Mouse (Mus musculus) forebrain, postnatal 0 days (tissue): Measurements from ENCODE around the gene Ass1. TPM values are rescaled to one million over a fixed set of nuclear protein-coding genes. Genes with fewer than 3 reads are reported as not detected.

Experiments used
- ATAC-seq: fragments of 200-750 bp; cut with Nextera tagmentation; 2 replicates; pipeline ENCODE4 v1.8.0; 2017; ENCODE audit warnings: mild to moderate bottlenecking, moderate library complexity
- DNase-seq: peaks from one replicate; pipeline ENCODE4 v3.0.0-alpha.2; 2015
- H3K27ac ChIP-seq: fragments of 300-500 bp; sonication (generic); 2 replicates; pipeline ENCODE4 v1.5.1; 2014; ENCODE audit warnings: low read depth, mild to moderate bottlenecking, antibody characterized with exemption, low read length, moderate library complexity, mixed read lengths
- H3K27me3 ChIP-seq: fragments of 300-500 bp; sonication (generic); 2 replicates; pipeline ENCODE4 v1.6.1; 2014; ENCODE audit warnings: mild to moderate bottlenecking, low read length, mixed read lengths; ENCODE audit not compliant: insufficient read depth
- H3K36me3 ChIP-seq: fragments of 300-500 bp; sonication (generic); 2 replicates; pipeline ENCODE4 v1.6.1; 2014; ENCODE audit warnings: mild to moderate bottlenecking, moderate library complexity; ENCODE audit not compliant: insufficient read depth
- H3K4me1 ChIP-seq: fragments of 300-500 bp; sonication (generic); 2 replicates; pipeline ENCODE4 v1.6.1; 2014; ENCODE audit warnings: antibody characterized with exemption; ENCODE audit not compliant: insufficient read depth
- H3K4me2 ChIP-seq: fragments of 300-500 bp; sonication (generic); 2 replicates; pipeline ENCODE4 v1.6.1; 2014; ENCODE audit warnings: low read depth, mild to moderate bottlenecking, moderate library complexity
- H3K4me3 ChIP-seq: fragments of 300-500 bp; sonication (generic); 2 replicates; pipeline ENCODE4 v1.5.1; 2014; ENCODE audit warnings: low read depth, low read length, mixed read lengths
- H3K9ac ChIP-seq: fragments of 300-500 bp; sonication (generic); 2 replicates; pipeline ENCODE4 v1.6.1; 2014; ENCODE audit warnings: mild to moderate bottlenecking
- H3K9me3 ChIP-seq: fragments of 300-500 bp; sonication (generic); 2 replicates; pipeline ENCODE4 v1.6.1; 2016; ENCODE audit warnings: low read length
- CTCF ChIP-seq: sonication (generic); IDR thresholded peaks from 2 replicates; pipeline ENCODE4 v1.5.1; 2016; ENCODE audit warnings: antibody characterized with exemption, control low read depth, low read depth
- WGBS: fragments of 180-500 bp; shearing (Covaris S2); extraction: QIAGEN DNeasy Blood & Tissue Kit; methylation state at CpG from one replicate; pipeline ENCODE4 v1.1.7; 2014; 5-methylcytosine and 5-hydroxymethylcytosine counted together
- polyA plus RNA-seq: library from polyadenylated mRNA; unstranded; fragments of >200 nt; fragmentation: Nextera tagmentation; extraction: Ambion mirVana; gene quantifications from 2 replicates; pipeline ENCODE4 v1.2.1, GENCODE M21; 2015
- total RNA-seq: library from RNA; depleted of rRNA; stranded (reverse); fragments of >200 nt; gene quantifications from 2 replicates; pipeline ENCODE4 v1.2.3, GENCODE M21; 2014

Ass1 gene
- total and polyA plus RNA-seq, 2 experiments from 2014 or later: 16.2 to 17.9 TPM

DNA sequence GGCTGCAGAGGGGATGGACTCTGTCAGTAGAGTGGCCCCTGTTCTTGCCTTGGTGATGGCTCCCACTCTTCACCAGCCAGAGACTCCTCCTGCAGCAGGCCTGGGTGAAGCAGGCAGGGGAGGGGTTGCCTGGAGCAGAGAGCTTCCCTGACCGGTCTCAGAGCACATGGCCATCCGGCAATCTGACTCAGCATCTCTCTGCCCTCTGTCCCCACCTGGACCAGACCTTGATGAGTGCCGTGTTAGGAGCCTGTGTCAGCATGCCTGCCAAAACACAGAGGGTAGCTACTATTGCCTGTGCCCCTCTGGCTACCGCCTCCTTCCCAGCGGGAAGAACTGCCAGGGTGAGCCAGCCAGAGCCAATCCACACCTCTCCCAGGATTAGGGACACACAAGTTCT lies 11.5 kb upstream of the Ass1 start:
- peaks cover 23% of the 10 kb centered on the region for H3K27me3 ChIP-seq
- H3K9ac ChIP-seq: no peak overlapping the region
- no peak overlapping the region for H3K4me2 ChIP-seq
- H3K9me3 ChIP-seq: no peaks in the 10 kb centered on the region
- no peak for DNase-seq
- H3K27ac ChIP-seq: no peak overlapping the region
- H3K4me1 ChIP-seq: no peaks in the 10 kb centered on the region
- TF ChIP-seq CTCF: no peak
- no peak for ATAC-seq
- H3K36me3 ChIP-seq: no peaks in the 10 kb centered on the region
- 52% methylated on average over 5 of the region's 5 CpGs for WGBS
- no peak overlapping the region for H3K4me3 ChIP-seq

DNA sequence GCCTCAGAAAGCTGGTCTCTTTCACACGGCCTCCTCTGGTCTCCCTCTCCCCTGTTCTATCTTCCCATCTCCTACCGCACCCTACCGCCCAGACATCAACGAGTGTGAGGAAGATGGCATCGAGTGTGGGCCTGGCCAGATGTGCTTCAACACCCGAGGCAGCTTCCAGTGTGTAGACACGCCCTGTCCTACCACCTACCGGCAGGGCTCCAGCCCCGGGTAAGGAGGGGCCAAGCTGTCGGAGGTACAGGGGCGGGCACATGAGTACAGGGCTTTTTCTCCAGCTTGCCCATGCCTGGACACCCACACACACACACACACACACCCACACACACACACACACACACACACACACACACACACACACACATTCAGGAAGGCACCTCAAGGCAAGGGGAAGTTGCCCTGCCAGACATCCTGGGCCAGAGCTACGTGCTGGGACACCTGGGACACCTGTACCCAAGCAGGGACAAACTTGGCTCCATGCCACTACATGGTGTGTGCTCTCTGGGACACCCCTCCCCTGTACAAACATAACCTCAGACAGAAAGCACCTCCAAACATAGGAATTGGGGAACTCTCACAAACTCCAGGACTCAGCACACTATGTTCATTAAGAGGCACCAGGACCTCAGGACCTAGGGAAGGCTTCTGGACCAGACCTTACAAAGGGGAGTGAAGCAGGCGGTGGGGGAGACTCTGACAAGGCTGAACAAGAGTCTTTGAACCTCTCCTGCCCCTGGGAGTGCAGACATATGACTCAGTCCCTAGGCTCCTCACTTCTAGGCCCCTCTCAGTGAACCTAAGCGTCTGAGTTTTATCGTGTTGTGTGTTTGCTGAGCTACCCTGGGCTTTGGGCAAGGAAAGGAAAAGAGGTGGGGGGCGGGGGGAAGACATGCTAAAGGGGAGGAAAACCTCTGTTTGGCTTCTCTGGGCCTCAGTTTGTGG lies 10.7 kb upstream of the Ass1 start:
- 54% methylated on average over 16 of the region's 16 CpGs for WGBS
- H3K9ac ChIP-seq: no peak overlapping the region
- ATAC-seq (no peak), DNase-seq (no peak)
- peaks cover 27% of the 10 kb centered on the region for H3K27me3 ChIP-seq
- H3K9me3 ChIP-seq: no peaks in the 10 kb centered on the region
- no peak overlapping the region for H3K27ac ChIP-seq
- no peaks in the 10 kb centered on the region for H3K4me1 ChIP-seq
- H3K4me3 ChIP-seq: no peak overlapping the region
- no peaks in the 10 kb centered on the region for H3K36me3 ChIP-seq
- H3K4me2 ChIP-seq: peak overlapping the region; percentile 58
- no peak for TF ChIP-seq CTCF

DNA sequence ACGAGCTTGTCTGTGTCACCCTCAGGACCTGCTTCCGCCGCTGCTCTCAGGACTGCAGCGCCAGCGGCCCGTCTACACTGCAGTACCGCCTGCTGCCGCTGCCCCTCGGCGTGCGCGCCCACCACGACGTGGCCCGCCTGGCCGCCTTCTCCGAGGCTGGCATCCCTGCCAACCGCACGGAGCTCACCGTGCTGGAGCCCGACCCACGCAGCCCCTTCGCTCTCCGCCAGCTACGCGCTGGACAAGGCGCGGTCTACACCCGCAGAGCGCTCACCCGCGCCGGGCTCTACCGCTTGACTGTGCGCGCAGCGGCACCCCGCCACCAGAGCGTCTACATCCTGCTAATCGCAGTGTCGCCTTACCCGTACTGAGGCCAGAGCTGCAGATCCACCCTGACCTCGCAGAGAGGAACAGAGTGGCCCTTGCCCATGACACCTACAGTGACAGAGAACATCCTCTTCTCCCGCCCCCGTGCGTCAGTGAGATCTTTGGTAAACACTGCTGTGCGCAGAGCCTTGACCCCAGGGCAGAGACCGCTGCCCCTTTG lies 9.9 kb upstream of the Ass1 start:
- Histone ChIP-seq H3K27me3 (peaks cover 30% of the 10 kb centered on the region), H3K4me1 (no peaks in the 10 kb centered on the region), H3K9me3 (no peaks in the 10 kb centered on the region), H3K4me2 (peak overlapping the region; percentile 58), H3K27ac (no peak overlapping the region), H3K9ac (peak overlapping the region; percentile 54), H3K4me3 (peak overlapping the region; percentile 38), H3K36me3 (no peaks in the 10 kb centered on the region)
- DNase-seq (peak; percentile 78), ATAC-seq (peak; percentile 85)
- WGBS: 4% methylated on average over 48 of the region's 48 CpGs
- peak; percentile 83 for TF ChIP-seq CTCF

DNA sequence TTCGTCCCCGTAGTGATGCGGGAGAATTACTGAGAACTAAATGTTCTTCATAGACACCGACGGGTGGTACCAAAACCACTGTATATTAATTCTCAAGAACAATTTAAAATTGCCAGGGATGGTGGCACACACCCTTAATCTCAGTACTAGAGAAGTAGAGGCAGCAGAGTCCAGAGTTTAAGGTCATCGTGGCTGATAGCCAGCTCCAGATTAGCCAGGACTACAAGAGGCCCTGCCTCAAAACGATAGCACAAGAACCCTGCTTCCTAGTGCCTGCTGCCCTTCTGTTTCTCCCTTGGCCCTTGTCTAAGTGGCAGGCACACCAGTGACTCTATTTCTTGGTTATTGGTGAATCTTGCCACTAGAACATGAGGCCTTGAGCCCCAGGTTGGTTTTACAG lies 9.1 kb upstream of the Ass1 start:
- Histone ChIP-seq H3K9me3 (no peaks in the 10 kb centered on the region), H3K4me3 (no peak overlapping the region), H3K9ac (no peak overlapping the region), H3K4me1 (no peaks in the 10 kb centered on the region), H3K27me3 (peaks cover 30% of the 10 kb centered on the region), H3K36me3 (no peaks in the 10 kb centered on the region), H3K27ac (no peak overlapping the region), H3K4me2 (no peak overlapping the region)
- ATAC-seq (no peak), DNase-seq (no peak)
- no peak for TF ChIP-seq CTCF
- 86% methylated on average over 7 of the region's 7 CpGs for WGBS

DNA sequence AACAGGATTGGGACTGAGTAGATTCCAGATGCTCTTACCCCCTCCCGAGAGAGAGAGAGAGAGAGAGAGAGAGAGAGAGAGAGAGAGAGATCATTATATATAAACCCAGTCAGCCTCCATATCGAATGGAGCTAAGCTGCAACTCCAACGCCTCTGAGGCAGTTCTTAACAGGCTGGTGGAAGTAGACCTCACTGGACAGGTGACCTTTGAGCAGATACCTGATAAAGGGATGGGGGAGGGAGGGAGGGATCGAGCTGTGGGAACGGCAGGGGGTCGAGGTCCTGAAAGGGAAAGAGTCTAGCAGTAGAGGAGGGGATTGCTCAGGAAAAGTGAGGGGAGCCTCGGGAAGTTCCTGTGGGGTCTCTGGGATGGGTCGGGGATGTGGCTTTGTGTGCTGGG lies 8.0 kb upstream of the Ass1 start:
- Histone ChIP-seq H3K27me3 (peaks cover 30% of the 10 kb centered on the region), H3K36me3 (no peaks in the 10 kb centered on the region), H3K4me3 (no peak overlapping the region), H3K9me3 (no peaks in the 10 kb centered on the region), H3K4me2 (no peak overlapping the region), H3K27ac (no peak overlapping the region), H3K9ac (no peak overlapping the region), H3K4me1 (no peaks in the 10 kb centered on the region)
- WGBS: 34% methylated on average over 8 of the region's 8 CpGs
- no peak for DNase-seq
- TF ChIP-seq CTCF: no peak
- ATAC-seq: no peak

DNA sequence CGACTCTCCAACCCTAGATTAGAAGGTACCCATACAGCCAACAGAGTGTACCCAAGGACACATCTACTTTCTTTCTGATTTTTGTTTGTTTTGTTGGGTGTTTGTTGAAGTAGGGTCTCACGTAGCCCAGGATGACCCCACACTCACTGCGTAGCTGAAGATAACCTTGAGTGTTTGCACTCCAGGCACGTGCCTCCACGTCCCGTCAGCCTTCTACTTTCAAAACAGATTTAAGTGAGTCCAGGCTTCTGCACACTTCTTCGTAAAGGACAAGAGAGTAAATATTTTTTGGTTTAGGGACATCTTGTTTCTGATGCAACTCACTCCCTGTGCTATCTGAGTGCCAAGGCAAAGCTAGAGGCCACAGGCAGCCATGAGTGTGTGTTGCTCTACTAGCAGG lies 6.8 kb upstream of the Ass1 start:
- Histone ChIP-seq H3K27me3 (peaks cover 30% of the 10 kb centered on the region), H3K4me3 (no peak overlapping the region), H3K9ac (no peak overlapping the region), H3K9me3 (no peaks in the 10 kb centered on the region), H3K36me3 (no peaks in the 10 kb centered on the region), H3K27ac (no peak overlapping the region), H3K4me1 (no peaks in the 10 kb centered on the region), H3K4me2 (no peak overlapping the region)
- WGBS: 87% methylated on average over 7 of the region's 7 CpGs
- ATAC-seq (no peak), DNase-seq (no peak)
- no peak for TF ChIP-seq CTCF

DNA sequence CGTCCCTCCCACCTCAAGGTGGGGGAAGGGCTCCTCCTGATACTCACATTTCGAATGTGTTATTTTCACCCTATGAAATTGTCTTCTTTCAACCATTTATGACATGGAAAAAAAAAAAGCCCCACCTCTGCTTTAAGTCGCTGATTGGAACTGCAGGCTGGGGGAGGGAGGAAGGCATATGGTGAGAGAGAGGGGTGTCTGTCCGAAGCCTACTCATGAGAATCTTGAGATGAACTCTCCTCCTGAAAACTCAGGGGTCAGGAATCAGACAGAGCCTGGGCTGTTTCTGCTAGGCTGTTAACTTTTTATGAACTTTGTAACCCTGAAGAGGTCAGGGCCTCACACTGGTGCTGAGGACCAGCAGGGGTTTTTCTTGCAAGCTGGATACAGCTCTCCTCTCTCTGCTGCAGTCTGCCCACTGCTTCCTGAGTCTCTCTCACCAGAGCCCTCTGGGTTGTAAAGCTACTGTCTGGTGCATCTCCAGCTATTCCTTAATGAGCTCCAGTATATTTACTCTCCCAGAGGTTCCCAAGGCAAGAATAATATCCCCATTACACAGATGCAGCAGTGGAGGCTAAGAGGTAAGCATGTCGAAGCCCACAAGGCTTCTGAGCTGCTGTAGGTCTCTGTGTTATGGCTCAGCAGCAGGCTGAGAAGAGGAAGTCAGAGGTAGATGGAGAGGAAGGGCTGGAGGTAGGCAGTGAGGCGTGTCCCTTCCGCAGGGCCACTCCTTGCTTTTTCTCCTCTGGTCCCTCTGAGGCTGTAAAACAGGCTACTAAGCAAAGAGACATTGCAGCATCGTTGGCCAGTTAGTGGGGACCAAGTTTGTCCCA lies 6.1 kb upstream of the Ass1 start:
- Histone ChIP-seq H3K9ac (no peak overlapping the region), H3K36me3 (no peaks in the 10 kb centered on the region)

More for the DNA sequence above, 6.1 kb upstream of the Ass1 start:
- no peak for TF ChIP-seq CTCF
- Histone ChIP-seq H3K9me3 (no peaks in the 10 kb centered on the region), H3K4me2 (no peak overlapping the region), H3K27me3 (peaks cover 29% of the 10 kb centered on the region), H3K4me1 (no peaks in the 10 kb centered on the region), H3K27ac (no peak overlapping the region), H3K4me3 (no peak overlapping the region)
- ATAC-seq: no peak
- 60% methylated on average over 8 of the region's 8 CpGs for WGBS
- DNase-seq: no peak
